Mouse (Mus musculus): Measurements from ENCODE around the gene Rhobtb1. TPM values are rescaled to one million over a fixed set of nuclear protein-coding genes. Genes with fewer than 3 reads are reported as not detected.
A peak's percentile ranks its signal among the peaks of the same experiment; 100 is the strongest.

The Rhobtb1 gene
- polyA plus RNA-seq, 1 experiment from 2014 or later, result 26.6 TPM

DNA sequence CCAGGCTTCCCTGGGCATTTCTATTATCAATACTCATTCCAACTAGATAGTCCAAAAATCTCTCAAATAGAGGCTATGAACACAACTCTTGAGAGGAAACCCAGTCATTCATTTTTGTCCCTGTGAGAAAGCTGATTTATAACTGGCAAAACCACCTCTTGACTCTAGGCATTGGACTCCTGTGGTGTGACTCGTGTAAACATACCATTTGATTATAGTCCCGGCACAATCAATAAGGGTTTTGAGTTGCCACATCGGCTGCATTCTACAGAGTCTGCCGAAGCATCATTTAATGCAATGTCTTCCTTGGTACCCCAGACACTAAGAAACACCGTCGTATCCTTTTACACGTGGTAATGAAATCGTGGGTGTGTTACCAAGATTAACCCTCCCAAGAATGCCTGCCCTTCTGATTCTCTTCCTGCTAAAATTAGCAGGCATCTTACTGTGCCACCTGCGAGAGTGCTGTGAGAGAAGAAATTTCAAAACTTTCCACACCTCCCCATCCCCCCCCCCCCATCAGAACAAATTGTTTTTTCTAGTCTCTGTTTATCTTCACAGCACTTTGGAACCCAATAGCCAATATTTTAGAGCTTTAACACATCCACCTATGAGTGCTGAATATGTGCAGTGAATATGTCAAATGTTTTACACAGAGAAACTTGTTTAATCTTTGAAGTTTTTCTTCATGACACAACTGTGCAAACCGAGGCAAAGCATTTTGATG, 39.4 kb downstream of the Rhobtb1 start:
- WGBS, result 77% methylated on average over 10 of the region's 10 CpGs
- no peaks in the 10 kb centered on the region for H3K36me3 ChIP-seq (ENCODE audit: control insufficient read depth, insufficient read depth, low read length)
- no peaks in the 10 kb centered on the region for H3K4me1 ChIP-seq (ENCODE audit: control insufficient read depth, insufficient read depth, low read length)
- ATAC-seq (ENCODE audit: low FRiP score, low TSS enrichment), result no peak
- no peaks in the 10 kb centered on the region for H3K9me3 ChIP-seq (ENCODE audit: control insufficient read depth, low read length)
- H3K27ac ChIP-seq (ENCODE audit: low read depth, low read length), result no peak overlapping the region
- H3K9ac ChIP-seq (ENCODE audit: low read depth, low read length), result no peak overlapping the region
- H3K4me3 ChIP-seq (ENCODE audit: low read length), result no peak overlapping the region
- H3K27me3 ChIP-seq (ENCODE audit: control insufficient read depth, insufficient read depth, low read length), result no peaks in the 10 kb centered on the region
- no peak overlapping the region for H3K4me2 ChIP-seq (replicated peaks; ENCODE audit: low read depth, low read length)

- Histone ChIP-seq H3K9ac (ENCODE audit: low read depth, low read length) (no peak overlapping the region), H3K9me3 (ENCODE audit: control insufficient read depth, low read length) (no peaks in the 10 kb centered on the region), H3K36me3 (ENCODE audit: control insufficient read depth, insufficient read depth, low read length) (no peaks in the 10 kb centered on the region), H3K4me2 (replicated peaks; ENCODE audit: low read depth, low read length) (no peak overlapping the region), H3K4me3 (ENCODE audit: low read length) (no peak overlapping the region), H3K4me1 (ENCODE audit: control insufficient read depth, insufficient read depth, low read length) (no peaks in the 10 kb centered on the region), H3K27me3 (ENCODE audit: control insufficient read depth, insufficient read depth, low read length) (no peaks in the 10 kb centered on the region), H3K27ac (ENCODE audit: low read depth, low read length) (no peak overlapping the region)
- WGBS, result 94% methylated on average over 5 of the region's 5 CpGs
- no peak for ATAC-seq (ENCODE audit: low FRiP score, low TSS enrichment)
These were observed 41.0 kb downstream of the Rhobtb1 start for GRCm38 (mm10) chr10:69192266-69192665.

DNA sequence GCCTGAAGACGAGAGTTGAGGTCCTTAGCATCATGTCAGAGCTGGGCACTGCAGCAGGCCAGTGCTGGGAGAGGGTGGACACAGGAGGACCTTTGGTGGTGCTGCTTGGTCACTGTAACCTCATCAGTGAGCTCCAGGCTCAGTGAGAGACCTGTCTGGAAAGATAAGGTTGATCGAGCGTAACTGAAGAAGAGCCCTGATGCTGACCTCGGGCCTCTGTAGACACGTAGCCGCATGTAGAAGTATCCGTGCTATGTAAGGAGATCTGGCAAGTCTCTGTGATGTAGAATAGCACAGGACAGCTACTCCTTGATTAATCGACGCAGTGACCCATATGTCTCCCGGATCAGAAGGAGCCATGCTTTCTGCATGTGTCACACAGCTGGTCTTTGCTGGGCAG, 42.5 kb downstream of the Rhobtb1 start:
- H3K9ac ChIP-seq (ENCODE audit: low read depth, low read length), result no peak overlapping the region
- ATAC-seq (ENCODE audit: low FRiP score, low TSS enrichment), result peak; percentile 82
- WGBS, result 47% methylated on average over 10 of the region's 10 CpGs
- no peaks in the 10 kb centered on the region for H3K27me3 ChIP-seq (ENCODE audit: control insufficient read depth, insufficient read depth, low read length)
- no peaks in the 10 kb centered on the region for H3K36me3 ChIP-seq (ENCODE audit: control insufficient read depth, insufficient read depth, low read length)
- no peak overlapping the region for H3K4me2 ChIP-seq (replicated peaks; ENCODE audit: low read depth, low read length)
- no peaks in the 10 kb centered on the region for H3K9me3 ChIP-seq (ENCODE audit: control insufficient read depth, low read length)
- H3K27ac ChIP-seq (ENCODE audit: low read depth, low read length), result no peak overlapping the region
- no peaks in the 10 kb centered on the region for H3K4me1 ChIP-seq (ENCODE audit: control insufficient read depth, insufficient read depth, low read length)
- no peak overlapping the region for H3K4me3 ChIP-seq (ENCODE audit: low read length)

DNA sequence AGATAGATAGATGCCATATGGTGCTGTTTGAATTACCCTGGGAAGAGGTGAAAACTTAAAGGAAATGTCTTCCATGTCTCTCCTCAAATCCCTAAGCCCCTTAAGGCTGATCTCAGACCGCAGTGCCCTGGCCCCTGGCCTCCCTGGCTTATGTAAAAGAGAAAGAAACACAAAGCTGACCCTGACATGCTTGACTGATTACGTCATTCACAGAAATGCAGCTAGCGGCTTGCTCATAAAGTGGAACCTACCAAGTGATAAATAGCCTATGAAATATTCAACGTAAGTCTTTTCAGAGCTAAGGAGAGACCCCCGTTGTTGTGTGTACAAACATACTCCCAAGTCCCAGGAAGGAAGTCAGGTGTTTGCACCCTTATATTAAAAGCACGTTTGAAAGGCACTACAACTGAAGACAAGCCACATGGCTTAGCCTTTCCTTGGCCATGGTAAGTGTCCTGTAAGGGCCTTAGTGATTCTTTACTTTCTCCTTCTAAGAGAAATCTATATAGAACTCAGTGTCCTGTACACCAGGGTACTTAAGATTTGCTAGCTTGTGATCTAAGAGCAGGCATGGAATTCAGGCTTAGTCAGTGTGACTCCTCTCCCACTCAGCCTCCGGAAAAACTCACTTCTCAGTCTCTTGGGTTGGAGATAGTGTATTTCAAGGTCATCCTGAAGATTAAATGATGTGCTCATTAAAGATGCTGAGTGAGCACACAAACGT, 53.6 kb downstream of the Rhobtb1 start:
- H3K27ac ChIP-seq (ENCODE audit: low read depth, low read length), result no peak overlapping the region
- 32% methylated on average over 8 of the region's 8 CpGs for WGBS
- H3K4me3 ChIP-seq (ENCODE audit: low read length), result no peak overlapping the region
- no peaks in the 10 kb centered on the region for H3K9me3 ChIP-seq (ENCODE audit: control insufficient read depth, low read length)
- H3K9ac ChIP-seq (ENCODE audit: low read depth, low read length), result no peak overlapping the region
- H3K27me3 ChIP-seq (ENCODE audit: control insufficient read depth, insufficient read depth, low read length), result no peaks in the 10 kb centered on the region
- no peak for ATAC-seq (ENCODE audit: low FRiP score, low TSS enrichment)
- no peaks in the 10 kb centered on the region for H3K4me1 ChIP-seq (ENCODE audit: control insufficient read depth, insufficient read depth, low read length)
- no peaks in the 10 kb centered on the region for H3K36me3 ChIP-seq (ENCODE audit: control insufficient read depth, insufficient read depth, low read length)
- H3K4me2 ChIP-seq (replicated peaks; ENCODE audit: low read depth, low read length), result no peak overlapping the region

DNA sequence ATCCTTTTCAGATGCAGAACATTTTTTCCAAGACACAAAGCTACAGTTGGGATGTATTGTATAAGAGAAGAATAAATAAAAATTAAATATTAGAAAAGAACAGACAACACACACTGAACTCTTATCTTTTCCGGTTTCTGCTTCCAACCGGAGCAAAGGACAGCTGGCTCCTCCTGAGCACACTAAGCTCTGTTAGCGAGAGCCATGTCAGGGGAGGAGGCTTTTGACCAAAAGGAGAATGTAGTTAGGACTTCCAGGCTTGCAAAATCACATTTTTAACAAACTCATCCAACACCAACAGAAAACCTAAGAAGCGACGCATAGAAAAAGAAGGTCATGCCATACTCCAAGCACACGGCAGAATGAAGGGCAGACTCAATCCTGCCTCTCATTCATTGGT, 54.8 kb downstream of the Rhobtb1 start:
- Histone ChIP-seq H3K4me2 (replicated peaks; ENCODE audit: low read depth, low read length) (no peak overlapping the region), H3K9me3 (ENCODE audit: control insufficient read depth, low read length) (no peaks in the 10 kb centered on the region), H3K9ac (ENCODE audit: low read depth, low read length) (no peak overlapping the region), H3K27me3 (ENCODE audit: control insufficient read depth, insufficient read depth, low read length) (no peaks in the 10 kb centered on the region), H3K27ac (ENCODE audit: low read depth, low read length) (no peak overlapping the region), H3K4me3 (ENCODE audit: low read length) (no peak overlapping the region), H3K4me1 (ENCODE audit: control insufficient read depth, insufficient read depth, low read length) (no peaks in the 10 kb centered on the region), H3K36me3 (ENCODE audit: control insufficient read depth, insufficient read depth, low read length) (no peaks in the 10 kb centered on the region; the same call in 1 of the 2 replicates)
- no peak for ATAC-seq (ENCODE audit: low FRiP score, low TSS enrichment)
- WGBS, result 88% methylated on average over 6 of the region's 6 CpGs

- no peak overlapping the region for H3K9ac ChIP-seq (ENCODE audit: low read depth, low read length)
- no peak overlapping the region for H3K4me3 ChIP-seq (ENCODE audit: low read length)
- no peak overlapping the region for H3K27ac ChIP-seq (ENCODE audit: low read depth, low read length)
- 79% methylated on average over 7 of the region's 7 CpGs for WGBS
- no peaks in the 10 kb centered on the region for H3K27me3 ChIP-seq (ENCODE audit: control insufficient read depth, insufficient read depth, low read length)
- no peak for ATAC-seq (ENCODE audit: low FRiP score, low TSS enrichment)
- no peaks in the 10 kb centered on the region; the same call in 1 of the 2 replicates for H3K36me3 ChIP-seq (ENCODE audit: control insufficient read depth, insufficient read depth, low read length)
- no peaks in the 10 kb centered on the region for H3K9me3 ChIP-seq (ENCODE audit: control insufficient read depth, low read length)
- no peak overlapping the region for H3K4me2 ChIP-seq (replicated peaks; ENCODE audit: low read depth, low read length)
- H3K4me1 ChIP-seq (ENCODE audit: control insufficient read depth, insufficient read depth, low read length), result 0 out of 2 replicates have a peak, but pooled peaks cover 8% of the 10 kb centered on the region
These were observed 56.2 kb downstream of the Rhobtb1 start for GRCm38 (mm10) chr10:69207481-69207880.

DNA sequence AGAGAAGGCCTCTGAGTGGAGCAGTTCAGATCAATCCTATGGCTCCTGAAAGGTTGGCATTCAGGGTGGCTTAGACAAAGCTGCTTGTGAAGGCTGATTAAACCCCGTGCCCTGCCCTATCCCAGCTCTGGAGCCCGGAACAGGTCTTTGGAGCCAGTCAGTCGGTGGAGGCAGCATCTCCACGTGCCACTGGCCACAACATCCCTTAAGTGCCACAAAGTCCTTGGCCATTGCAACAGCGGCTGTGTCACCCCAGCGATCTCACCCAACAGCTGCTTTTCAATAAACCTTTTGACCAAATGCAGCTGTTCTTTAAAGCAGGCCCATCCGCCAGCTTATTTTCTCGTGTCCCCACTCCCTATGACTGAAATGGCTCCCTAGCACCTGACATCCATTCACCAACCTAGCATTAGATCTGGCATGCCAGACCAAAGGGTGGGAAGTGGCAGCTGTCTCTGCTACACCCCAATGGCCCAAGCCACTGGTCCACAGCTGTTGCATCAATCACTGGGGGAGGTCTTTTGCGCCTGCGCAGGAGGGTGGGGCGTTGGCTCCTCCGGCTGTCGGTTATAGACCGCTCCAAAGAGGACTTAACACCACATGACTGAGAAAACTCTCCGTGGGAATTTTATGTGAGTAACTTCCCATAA, 56.9 kb downstream of the Rhobtb1 start:
- Histone ChIP-seq H3K27me3 (ENCODE audit: control insufficient read depth, insufficient read depth, low read length) (no peaks in the 10 kb centered on the region), H3K27ac (ENCODE audit: low read depth, low read length) (no peak overlapping the region), H3K4me3 (ENCODE audit: low read length) (no peak overlapping the region), H3K4me1 (ENCODE audit: control insufficient read depth, insufficient read depth, low read length) (0 out of 2 replicates have a peak, but pooled peaks cover 8% of the 10 kb centered on the region), H3K4me2 (replicated peaks; ENCODE audit: low read depth, low read length) (no peak overlapping the region), H3K9me3 (ENCODE audit: control insufficient read depth, low read length) (no peaks in the 10 kb centered on the region), H3K9ac (ENCODE audit: low read depth, low read length) (no peak overlapping the region), H3K36me3 (ENCODE audit: control insufficient read depth, insufficient read depth, low read length) (no peaks in the 10 kb centered on the region; the same call in 1 of the 2 replicates)
- ATAC-seq (ENCODE audit: low FRiP score, low TSS enrichment), result no peak
- 81% methylated on average over 15 of the region's 15 CpGs for WGBS

GRCm38 (mm10) chr10:69208705-69209104, 57.5 kb downstream of the Rhobtb1 start:
- Histone ChIP-seq H3K4me3 (ENCODE audit: low read length) (no peak overlapping the region), H3K9ac (ENCODE audit: low read depth, low read length) (no peak overlapping the region)
- ATAC-seq (ENCODE audit: low FRiP score, low TSS enrichment), result no peak

GRCm38 (mm10) chr10:69210006-69210405, 58.8 kb downstream of the Rhobtb1 start:
- Histone ChIP-seq H3K27me3 (ENCODE audit: control insufficient read depth, insufficient read depth, low read length) (no peaks in the 10 kb centered on the region), H3K36me3 (ENCODE audit: control insufficient read depth, insufficient read depth, low read length) (no peaks in the 10 kb centered on the region; the same call in 1 of the 2 replicates), H3K4me3 (ENCODE audit: low read length) (no peak overlapping the region), H3K9ac (ENCODE audit: low read depth, low read length) (no peak overlapping the region), H3K9me3 (ENCODE audit: control insufficient read depth, low read length) (no peaks in the 10 kb centered on the region), H3K4me1 (ENCODE audit: control insufficient read depth, insufficient read depth, low read length) (0 out of 2 replicates have a peak, but pooled peaks cover 13% of the 10 kb centered on the region), H3K27ac (ENCODE audit: low read depth, low read length) (no peak overlapping the region), H3K4me2 (replicated peaks; ENCODE audit: low read depth, low read length) (no peak overlapping the region)
- WGBS, result 97% methylated on average over 10 of the region's 10 CpGs
- ATAC-seq (ENCODE audit: low FRiP score, low TSS enrichment), result no peak

More at GRCm38 (mm10) chr10:69208705-69209104, 57.5 kb downstream of the Rhobtb1 start:
- H3K4me1 ChIP-seq (ENCODE audit: control insufficient read depth, insufficient read depth, low read length), result 0 out of 2 replicates have a peak, but pooled peaks cover 8% of the 10 kb centered on the region
- H3K27ac ChIP-seq (ENCODE audit: low read depth, low read length), result no peak overlapping the region
- no peaks in the 10 kb centered on the region; the same call in 1 of the 2 replicates for H3K36me3 ChIP-seq (ENCODE audit: control insufficient read depth, insufficient read depth, low read length)
- H3K4me2 ChIP-seq (replicated peaks; ENCODE audit: low read depth, low read length), result no peak overlapping the region
- H3K27me3 ChIP-seq (ENCODE audit: control insufficient read depth, insufficient read depth, low read length), result no peaks in the 10 kb centered on the region
- 94% methylated on average over 3 of the region's 3 CpGs for WGBS
- H3K9me3 ChIP-seq (ENCODE audit: control insufficient read depth, low read length), result no peaks in the 10 kb centered on the region
